Mouse (Mus musculus) bone marrow, adult 2 months (tissue): ENCODE results near the gene Olfr8.

Experiments used
- CTCF ChIP-seq: fragments of 200-500 bp; IDR thresholded peaks from 2 replicates; pipeline ENCODE4 v1.5.1; 2011; ENCODE audit warnings: low read length, control low read depth; ENCODE audit not compliant: control insufficient read depth, insufficient read depth
- POLR2A ChIP-seq: fragments of 200-500 bp; IDR thresholded peaks from 2 replicates; pipeline ENCODE4 v1.6.1; 2011; ENCODE audit warnings: low read depth, mild to moderate bottlenecking, control low read depth, low read length, borderline replicate concordance; ENCODE audit not compliant: control insufficient read depth

GRCm38 (mm10) chr10:78980750-78981149 lies 30.3 kb downstream of the Olfr8 start, which contains the start of gene Olfr1352:
- TF ChIP-seq CTCF (no peak), POLR2A (no peak)
